Mouse (Mus musculus) cerebellum, adult 9-11 months (tissue): ENCODE results near the gene Bfsp1.

ENCODE experiments used
- DNase-seq: peaks from one replicate; pipeline ENCODE4 v3.0.0; 2022

Bfsp1 gene

GRCm38 (mm10) chr2:143795858-143796257, 67.1 kb downstream of the Bfsp1 start:
- DNase-seq = no peak

DNA sequence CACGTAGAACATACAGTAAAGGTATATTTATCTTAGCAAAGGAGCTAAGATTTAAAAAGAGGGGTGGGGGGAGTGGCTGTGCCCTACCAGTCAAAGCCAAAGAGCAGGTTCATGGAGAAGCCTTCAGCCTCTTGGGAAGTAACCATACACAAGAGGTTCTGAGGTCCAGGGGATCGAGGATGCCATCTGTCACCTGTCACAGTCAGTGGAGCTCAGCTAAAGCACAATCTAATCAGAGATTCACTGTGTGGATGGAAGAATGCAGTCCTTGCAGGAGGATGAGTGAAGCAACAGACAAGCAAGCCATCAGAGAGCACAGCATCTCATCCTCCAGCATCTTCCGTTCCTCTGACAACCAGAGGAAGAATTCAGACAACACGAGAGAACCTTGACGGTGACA, 73.1 kb downstream of the Bfsp1 start:
- peak; percentile 17 for DNase-seq

DNA sequence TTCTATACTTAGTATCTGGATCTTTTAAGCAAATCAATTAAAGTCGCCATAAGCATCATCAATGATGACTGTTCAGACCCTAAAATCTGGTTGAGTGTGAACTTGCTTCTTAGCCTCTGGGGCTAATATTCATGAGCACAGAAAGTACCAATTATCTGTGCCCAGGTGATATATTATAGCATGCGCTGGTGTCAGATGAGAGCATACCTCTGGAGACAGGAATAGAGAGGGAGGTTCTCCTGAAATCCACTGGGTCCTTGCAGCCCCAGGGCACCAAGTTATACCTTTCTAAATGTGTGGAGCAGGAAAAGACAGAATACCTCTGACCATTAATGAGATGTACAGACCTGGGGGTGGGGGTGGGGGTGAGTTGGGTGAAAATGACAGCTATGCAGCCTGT, 82.7 kb downstream of the Bfsp1 start:
- no peak for DNase-seq
